Mouse (Mus musculus) forebrain, embryonic 10.5 days (tissue): ENCODE results near the gene Dok3. TPM values are rescaled to one million over a fixed set of nuclear protein-coding genes. Genes with fewer than 3 reads are reported as not detected.

Experiments
- DNase-seq: peaks from one replicate; pipeline ENCODE4 v3.0.0-alpha.2; 2017; ENCODE audit warnings: low spot score; ENCODE audit errors: extremely low spot score
- H3K27ac ChIP-seq: fragments of 300-500 bp; sonication (generic); 2 replicates; pipeline ENCODE4 v1.5.1; 2016; ENCODE audit warnings: mild to moderate bottlenecking
- H3K27me3 ChIP-seq: fragments of 300-500 bp; sonication (generic); 2 replicates; pipeline ENCODE4 v1.6.1; 2016; ENCODE audit warnings: mild to moderate bottlenecking; ENCODE audit not compliant: poor library complexity, severe bottlenecking
- H3K36me3 ChIP-seq: fragments of 300-500 bp; sonication (generic); replicated peaks from 2 replicates; pipeline ENCODE4 v1.6.1; 2016; ENCODE audit warnings: mild to moderate bottlenecking, moderate library complexity
- H3K4me1 ChIP-seq: fragments of 300-500 bp; sonication (generic); 2 replicates; pipeline ENCODE4 v1.6.1; 2016
- H3K4me3 ChIP-seq: fragments of 300-500 bp; sonication (generic); 2 replicates; pipeline ENCODE4 v1.5.1; 2016; ENCODE audit warnings: mild to moderate bottlenecking, moderate library complexity
- H3K9me3 ChIP-seq: fragments of 300-500 bp; sonication (generic); 2 replicates; pipeline ENCODE4 v1.6.1; 2016; ENCODE audit warnings: mild to moderate bottlenecking, moderate library complexity
- WGBS: fragments of 180-500 bp; shearing (Covaris S2); methylation state at CpG from one replicate; pipeline ENCODE4 v1.1.7; 2016; 5-methylcytosine and 5-hydroxymethylcytosine counted together
- polyA plus RNA-seq: library from polyadenylated mRNA; unstranded; fragments of >200 nt; fragmentation: Nextera tagmentation; extraction: Ambion mirVana; gene quantifications from 2 replicates; pipeline ENCODE4 v1.2.1, GENCODE M21; 2016

Gene Dok3
- polyA plus RNA-seq, 1 experiment from 2014 or later, result 3.3 TPM

DNA sequence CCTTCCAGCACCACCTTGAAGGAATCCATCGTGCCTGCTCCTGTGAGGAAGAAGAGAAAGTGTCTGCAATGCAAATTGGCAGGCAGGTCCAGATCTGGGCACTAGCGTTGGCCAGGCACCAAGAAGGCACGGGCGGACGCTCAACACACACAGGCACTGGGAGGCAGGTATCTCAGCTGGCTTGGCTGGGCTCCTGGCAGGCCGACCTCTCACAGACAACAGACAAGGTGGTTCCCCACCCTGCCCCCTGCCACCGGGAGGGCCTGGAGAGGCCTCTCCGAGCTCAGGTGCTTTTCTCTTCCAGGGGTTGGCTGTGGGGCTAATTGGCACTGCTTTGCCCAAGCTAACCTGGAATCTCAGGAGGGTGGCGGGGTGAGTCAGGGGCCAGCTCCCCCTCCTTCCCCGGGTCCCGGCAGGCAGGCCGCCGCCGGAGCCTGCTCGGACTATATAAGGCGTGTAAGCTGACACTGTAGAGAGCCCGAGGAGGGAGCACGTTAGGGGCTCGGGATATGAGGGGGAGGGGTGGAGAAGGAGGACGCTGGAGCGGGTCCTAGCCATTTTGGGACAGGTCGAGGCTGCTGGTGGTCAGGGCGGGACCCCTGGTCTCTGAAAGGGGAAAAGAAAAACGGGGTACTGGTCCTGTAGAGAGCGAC is 16.6 kb downstream of the Dok3 start:
- peak; percentile 68 for DNase-seq
- Histone ChIP-seq H3K4me3 (peak overlapping the region; percentile 83), H3K27ac (peak overlapping the region; percentile 94), H3K27me3 (peaks cover 19% of the 10 kb centered on the region), H3K9me3 (no peaks in the 10 kb centered on the region), H3K36me3 (peaks cover 35% of the 10 kb centered on the region), H3K4me1 (peaks cover 44% of the 10 kb centered on the region)
- 5% methylated on average over 25 of the region's 25 CpGs for WGBS

GRCm38 (mm10) chr13:55511492-55511861 is 17.6 kb downstream of the Dok3 start:
- Histone ChIP-seq H3K36me3 (peaks cover 45% of the 10 kb centered on the region), H3K4me1 (peaks cover 44% of the 10 kb centered on the region), H3K27ac (peak overlapping the region; percentile 94), H3K4me3 (peak overlapping the region; percentile 83), H3K27me3 (peaks cover 19% of the 10 kb centered on the region), H3K9me3 (no peaks in the 10 kb centered on the region)
- no peak for DNase-seq
- 27% methylated on average over 5 of the region's 5 CpGs for WGBS

GRCm38 (mm10) chr13:55510668-55511491 is 18.2 kb downstream of the Dok3 start:
- H3K27ac ChIP-seq, result peak overlapping the region; percentile 94
- peak; percentile 59 for DNase-seq
- H3K4me1 ChIP-seq, result peaks cover 44% of the 10 kb centered on the region
- H3K36me3 ChIP-seq, result peaks cover 51% of the 10 kb centered on the region
- 10% methylated on average over 6 of the region's 6 CpGs for WGBS
- H3K9me3 ChIP-seq, result no peaks in the 10 kb centered on the region
- peaks cover 19% of the 10 kb centered on the region for H3K27me3 ChIP-seq
- H3K4me3 ChIP-seq, result peak overlapping the region; percentile 83

DNA sequence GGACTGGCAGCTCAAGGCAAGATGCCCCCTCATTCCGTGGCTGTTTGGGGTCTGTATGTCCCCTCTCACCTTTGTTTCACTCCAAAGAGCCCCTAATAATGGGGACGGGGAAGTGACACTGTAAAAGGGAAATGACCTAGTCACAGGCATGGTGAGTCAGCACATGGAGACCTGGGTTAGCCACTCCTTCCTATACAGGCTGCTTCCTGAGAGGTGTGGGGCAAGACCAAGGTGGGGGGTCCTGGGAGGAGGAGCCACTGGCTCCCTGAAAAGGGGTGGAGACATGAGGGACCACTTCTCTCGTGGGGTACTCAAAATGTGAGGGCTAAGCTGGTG is 18.8 kb downstream of the Dok3 start:
- H3K4me3 ChIP-seq, result peak overlapping the region; percentile 83
- no peaks in the 10 kb centered on the region for H3K9me3 ChIP-seq
- peaks cover 44% of the 10 kb centered on the region for H3K4me1 ChIP-seq
- WGBS, result 34% methylated on average over 3 of the region's 3 CpGs
- peaks cover 57% of the 10 kb centered on the region for H3K36me3 ChIP-seq
- peaks cover 16% of the 10 kb centered on the region for H3K27me3 ChIP-seq
- DNase-seq, result peak; percentile 34
- H3K27ac ChIP-seq, result peak overlapping the region; percentile 94

- DNase-seq, result no peak
- H3K4me3 ChIP-seq, result no peak overlapping the region
- no peaks in the 10 kb centered on the region for H3K9me3 ChIP-seq
- peaks cover 75% of the 10 kb centered on the region for H3K36me3 ChIP-seq
- H3K4me1 ChIP-seq, result peaks cover 39% of the 10 kb centered on the region
- WGBS, result 89% methylated on average over 10 of the region's 10 CpGs
- H3K27ac ChIP-seq, result 0 out of 2 replicates have a peak overlapping the region, but pooled peaks have one; percentile 27
- H3K27me3 ChIP-seq, result no peaks in the 10 kb centered on the region
Measured at GRCm38 (mm10) chr13:55508531-55508930, 20.6 kb downstream of the Dok3 start.

DNA sequence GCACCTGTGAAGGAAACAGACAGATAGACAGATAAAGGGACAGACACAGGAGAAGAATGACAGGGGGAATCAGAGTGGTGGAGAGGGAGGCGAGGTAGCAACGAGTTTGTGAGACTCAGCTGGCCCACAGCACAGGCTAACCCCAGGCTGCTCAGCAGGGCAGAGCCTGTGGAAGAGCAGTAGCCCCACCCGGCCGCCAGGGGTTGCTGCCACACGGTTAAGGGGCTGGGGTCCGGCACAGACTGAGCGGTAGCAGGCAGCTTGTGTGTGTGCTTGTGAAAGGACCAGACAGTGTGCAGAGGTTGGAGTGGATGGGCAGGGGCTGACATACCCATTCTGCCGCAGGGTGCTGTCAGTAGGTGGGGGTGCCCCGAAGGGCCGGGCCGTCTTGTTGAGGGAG is 21.2 kb downstream of the Dok3 start:
- Histone ChIP-seq H3K9me3 (no peaks in the 10 kb centered on the region), H3K27me3 (no peaks in the 10 kb centered on the region), H3K27ac (peak overlapping the region; percentile 27; the same call in 1 of the 2 replicates), H3K36me3 (peaks cover 81% of the 10 kb centered on the region), H3K4me3 (no peak overlapping the region), H3K4me1 (peaks cover 36% of the 10 kb centered on the region)
- 65% methylated on average over 11 of the region's 11 CpGs for WGBS
- peak; percentile 28 for DNase-seq

DNA sequence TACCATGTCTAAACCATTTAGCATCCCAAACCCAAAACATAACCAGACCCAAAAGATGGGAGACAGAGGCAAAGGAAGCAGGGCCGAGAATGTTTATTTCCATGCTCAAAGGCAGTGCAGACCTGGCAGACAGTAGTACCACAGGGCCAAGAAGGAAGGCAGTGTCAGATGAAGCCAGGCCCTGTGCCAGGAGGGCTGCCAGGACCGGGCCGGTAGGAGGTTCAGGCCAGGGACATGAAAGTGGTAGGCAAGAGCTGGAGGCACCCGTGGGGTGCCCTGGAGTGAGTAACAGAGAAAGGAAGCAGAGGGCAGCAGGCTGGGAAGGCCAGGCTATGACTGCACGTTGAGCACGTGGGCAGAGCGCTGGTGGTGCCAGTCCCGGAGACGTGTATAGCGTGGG is 22.4 kb downstream of the Dok3 start:
- H3K27ac ChIP-seq, result no peak overlapping the region
- H3K4me3 ChIP-seq, result no peak overlapping the region
- H3K36me3 ChIP-seq, result peaks cover 92% of the 10 kb centered on the region
- DNase-seq, result no peak
- no peaks in the 10 kb centered on the region for H3K9me3 ChIP-seq
- H3K27me3 ChIP-seq, result no peaks in the 10 kb centered on the region
- 94% methylated on average over 10 of the region's 10 CpGs for WGBS
- peaks cover 24% of the 10 kb centered on the region for H3K4me1 ChIP-seq

GRCm38 (mm10) chr13:55505810-55506209 is 23.3 kb downstream of the Dok3 start:
- H3K27ac ChIP-seq, result no peak overlapping the region
- no peak for DNase-seq
- H3K4me1 ChIP-seq, result peaks cover 15% of the 10 kb centered on the region
- H3K36me3 ChIP-seq, result peaks cover 98% of the 10 kb centered on the region
- H3K27me3 ChIP-seq, result no peaks in the 10 kb centered on the region
- no peak overlapping the region for H3K4me3 ChIP-seq
- H3K9me3 ChIP-seq, result no peaks in the 10 kb centered on the region
- WGBS, result 91% methylated on average over 9 of the region's 9 CpGs

GRCm38 (mm10) chr13:55504390-55504789 is 24.7 kb downstream of the Dok3 start:
- Histone ChIP-seq H3K36me3 (peaks cover 97% of the 10 kb centered on the region), H3K4me1 (0 out of 2 replicates have a peak, but pooled peaks cover under 1% of the 10 kb centered on the region), H3K4me3 (no peak overlapping the region), H3K27me3 (no peaks in the 10 kb centered on the region), H3K27ac (no peak overlapping the region), H3K9me3 (no peaks in the 10 kb centered on the region)
- no peak for DNase-seq
- 87% methylated on average over 5 of the region's 5 CpGs for WGBS

GRCm38 (mm10) chr13:55502405-55502804 is 26.7 kb downstream of the Dok3 start:
- Histone ChIP-seq H3K36me3 (peaks cover 95% of the 10 kb centered on the region), H3K27me3 (no peaks in the 10 kb centered on the region), H3K4me1 (peaks cover 6% of the 10 kb centered on the region), H3K27ac (no peak overlapping the region), H3K9me3 (no peaks in the 10 kb centered on the region), H3K4me3 (no peak overlapping the region)
- WGBS, result 92% methylated on average over 8 of the region's 8 CpGs
- DNase-seq, result no peak

DNA sequence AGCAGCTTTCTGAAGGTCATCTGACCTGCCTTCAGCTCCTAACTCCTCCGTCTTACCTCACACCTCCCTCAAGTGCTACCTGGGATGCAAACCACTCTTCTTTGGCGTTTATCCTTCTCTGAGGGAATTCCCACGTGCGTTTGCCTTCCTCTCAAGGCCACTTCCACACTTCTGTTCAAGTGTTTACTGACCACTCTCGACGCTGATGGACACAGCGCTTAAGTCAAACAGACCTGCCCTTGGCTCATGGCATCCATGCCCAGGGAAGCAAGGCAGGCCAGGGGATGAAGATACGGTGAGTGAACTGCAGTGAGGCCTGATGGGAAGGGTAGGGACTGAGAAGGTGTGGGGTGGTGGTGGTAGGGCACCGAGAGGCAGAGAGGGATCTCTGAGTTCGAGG is 28.5 kb downstream of the Dok3 start:
- no peak for DNase-seq
- H3K36me3 ChIP-seq, result peaks cover 79% of the 10 kb centered on the region
- WGBS, result 87% methylated on average over 10 of the region's 10 CpGs

GRCm38 (mm10) chr13:55498906-55499305 is 30.2 kb downstream of the Dok3 start:
- peaks cover 6% of the 10 kb centered on the region; the same call in 1 of the 2 replicates for H3K27me3 ChIP-seq
- no peak overlapping the region for H3K4me3 ChIP-seq
- H3K36me3 ChIP-seq, result peaks cover 62% of the 10 kb centered on the region
- H3K4me1 ChIP-seq, result peaks cover 36% of the 10 kb centered on the region
- no peak for DNase-seq
- no peak overlapping the region for H3K27ac ChIP-seq
- 55% methylated on average over 11 of the region's 11 CpGs for WGBS
- H3K9me3 ChIP-seq, result no peaks in the 10 kb centered on the region

More for the DNA sequence above, 28.5 kb downstream of the Dok3 start:
- peaks cover 19% of the 10 kb centered on the region for H3K4me1 ChIP-seq
- no peaks in the 10 kb centered on the region for H3K27me3 ChIP-seq
- no peak overlapping the region for H3K4me3 ChIP-seq
- no peaks in the 10 kb centered on the region for H3K9me3 ChIP-seq
- no peak overlapping the region for H3K27ac ChIP-seq

DNA sequence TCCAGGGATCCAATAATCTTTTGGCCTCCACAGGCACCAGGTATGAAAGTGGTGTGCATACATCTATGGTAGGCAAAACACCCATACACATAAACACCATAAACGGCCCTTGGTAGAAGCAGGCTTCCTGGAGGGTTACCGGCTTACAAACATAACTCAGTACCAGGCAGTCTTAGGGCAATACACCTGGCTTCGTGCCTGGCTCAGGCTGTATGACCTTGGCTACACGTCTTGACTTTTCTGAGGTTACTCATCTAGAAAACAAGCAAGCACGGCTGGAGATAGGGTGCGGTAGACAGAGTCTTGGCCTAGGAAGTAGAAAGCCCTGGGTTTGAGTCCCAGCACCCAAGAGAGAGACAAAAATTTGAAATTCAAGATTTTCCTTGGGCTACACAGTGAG is 32.4 kb downstream of the Dok3 start:
- Histone ChIP-seq H3K4me1 (peaks cover 37% of the 10 kb centered on the region), H3K27ac (peak overlapping the region; percentile 59), H3K36me3 (peaks cover 40% of the 10 kb centered on the region), H3K27me3 (peaks cover 13% of the 10 kb centered on the region; the same call in 1 of the 2 replicates), H3K9me3 (no peaks in the 10 kb centered on the region), H3K4me3 (no peak overlapping the region)
- 92% methylated on average over 6 of the region's 6 CpGs for WGBS
- no peak for DNase-seq
